Mouse (Mus musculus) natural killer cell, adult 2 months (primary cell): ENCODE data around the gene Rbpms2.
"Not testable (repeated sequence)": the region's sequence is repeated elsewhere in the genome, so short reads cannot be mapped to it uniquely, and the experiment has no call there.

Experiments used
- DNase-seq, 2 experiments: peaks; one replicate each; pipeline ENCODE4 v3.0.0; 2022; ENCODE audit warnings: low spot score in 2 of 2

The Rbpms2 gene

DNA sequence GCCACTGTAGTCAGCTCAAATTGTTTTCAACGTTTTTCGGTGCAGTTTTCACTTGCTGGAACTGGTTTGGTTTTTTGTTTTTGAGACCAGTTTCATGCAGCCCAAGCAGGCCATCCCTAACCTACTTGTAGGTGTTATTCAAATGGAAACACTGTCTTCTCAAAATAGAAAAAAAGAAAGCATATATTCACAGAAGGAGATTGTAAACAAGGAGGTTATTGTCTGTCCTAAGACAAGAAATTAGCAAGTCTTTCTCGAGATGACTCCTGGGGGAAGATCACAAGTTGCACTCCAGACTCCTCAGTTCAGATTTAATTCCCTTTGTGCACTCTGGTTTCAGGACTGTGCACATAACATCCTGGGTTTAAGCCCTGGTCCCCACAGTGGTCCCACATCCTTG is 10.1 kb upstream of the Rbpms2 start:
- DNase-seq, result no peak

DNA sequence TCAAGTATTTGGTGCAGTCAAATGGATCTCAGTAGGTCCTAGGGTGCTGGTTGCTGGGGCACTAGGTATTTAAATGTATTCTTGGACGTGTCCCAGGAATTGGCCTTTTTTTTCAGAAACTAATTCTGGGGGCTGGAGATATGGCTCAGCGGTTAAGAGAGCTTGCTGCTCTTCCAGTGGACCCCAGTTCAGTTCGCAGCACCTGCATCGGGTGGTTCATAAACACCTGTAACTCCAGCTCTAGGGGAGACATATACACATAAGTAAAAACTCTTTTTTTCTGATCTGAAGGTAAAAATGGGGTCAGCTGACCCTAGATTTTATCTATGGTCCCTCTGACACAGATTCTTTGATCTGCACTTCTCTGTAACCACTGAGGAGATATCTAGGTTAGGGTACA is 8.3 kb upstream of the Rbpms2 start:
- no peak for DNase-seq

DNA sequence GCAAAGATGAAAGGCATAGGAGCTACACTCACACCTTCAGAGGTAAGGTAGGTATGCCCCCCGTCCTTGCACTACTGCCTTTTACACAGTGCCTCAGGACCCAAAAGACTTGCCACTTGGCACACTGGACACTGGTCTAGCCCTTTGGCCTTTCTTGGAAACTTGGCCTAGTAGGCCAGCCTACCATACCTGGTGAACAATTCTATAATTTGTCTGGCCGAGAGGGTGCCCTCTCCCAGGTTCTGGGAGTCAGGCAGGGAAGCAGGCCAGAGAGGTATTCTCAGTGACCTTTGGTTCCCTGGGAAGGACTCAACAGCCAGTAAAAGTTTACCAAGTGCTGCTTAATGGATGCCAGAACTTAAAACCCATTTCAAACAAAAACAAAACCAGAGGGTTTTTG is 7.8 kb upstream of the Rbpms2 start:
- DNase-seq, result no peak

DNA sequence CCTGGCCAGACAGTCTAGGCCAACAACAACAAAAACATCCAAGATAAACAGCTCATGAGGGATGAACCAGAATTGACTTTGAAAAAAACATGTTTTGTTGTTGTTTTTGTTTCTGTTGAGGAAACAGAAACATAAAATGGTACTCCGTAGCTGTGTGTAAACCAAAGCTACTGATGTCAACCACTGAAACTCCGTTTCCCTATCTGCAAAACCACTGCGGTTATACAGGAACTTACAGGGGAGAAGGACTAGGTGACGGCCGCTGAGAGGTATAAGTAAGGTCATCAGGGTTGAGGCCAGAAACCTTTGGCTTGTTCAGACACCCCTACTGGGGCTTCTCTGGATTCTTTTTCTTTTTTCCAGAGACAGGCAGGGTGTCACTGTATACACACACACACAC is 6.6 kb upstream of the Rbpms2 start:
- no peak for DNase-seq

DNA sequence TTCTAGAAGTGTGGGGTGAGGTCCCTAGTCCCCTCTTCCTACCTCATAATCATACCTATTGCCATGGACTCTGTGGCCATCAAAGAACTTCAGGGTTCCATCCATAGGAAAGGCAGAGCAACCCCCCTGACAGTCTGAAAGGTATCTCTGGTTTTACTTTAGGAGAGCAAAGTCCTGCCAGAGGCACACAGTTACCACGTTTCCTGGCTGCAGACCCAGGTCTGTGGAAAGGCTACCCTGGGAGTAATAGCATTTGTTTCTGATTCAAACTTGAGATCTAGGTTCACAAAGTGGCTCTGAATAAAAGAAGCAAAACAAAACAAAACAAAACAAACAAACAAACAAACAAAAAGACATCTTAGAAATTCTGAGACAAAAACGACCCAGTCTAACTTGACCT is 5.2 kb upstream of the Rbpms2 start:
- no peak for DNase-seq

DNA sequence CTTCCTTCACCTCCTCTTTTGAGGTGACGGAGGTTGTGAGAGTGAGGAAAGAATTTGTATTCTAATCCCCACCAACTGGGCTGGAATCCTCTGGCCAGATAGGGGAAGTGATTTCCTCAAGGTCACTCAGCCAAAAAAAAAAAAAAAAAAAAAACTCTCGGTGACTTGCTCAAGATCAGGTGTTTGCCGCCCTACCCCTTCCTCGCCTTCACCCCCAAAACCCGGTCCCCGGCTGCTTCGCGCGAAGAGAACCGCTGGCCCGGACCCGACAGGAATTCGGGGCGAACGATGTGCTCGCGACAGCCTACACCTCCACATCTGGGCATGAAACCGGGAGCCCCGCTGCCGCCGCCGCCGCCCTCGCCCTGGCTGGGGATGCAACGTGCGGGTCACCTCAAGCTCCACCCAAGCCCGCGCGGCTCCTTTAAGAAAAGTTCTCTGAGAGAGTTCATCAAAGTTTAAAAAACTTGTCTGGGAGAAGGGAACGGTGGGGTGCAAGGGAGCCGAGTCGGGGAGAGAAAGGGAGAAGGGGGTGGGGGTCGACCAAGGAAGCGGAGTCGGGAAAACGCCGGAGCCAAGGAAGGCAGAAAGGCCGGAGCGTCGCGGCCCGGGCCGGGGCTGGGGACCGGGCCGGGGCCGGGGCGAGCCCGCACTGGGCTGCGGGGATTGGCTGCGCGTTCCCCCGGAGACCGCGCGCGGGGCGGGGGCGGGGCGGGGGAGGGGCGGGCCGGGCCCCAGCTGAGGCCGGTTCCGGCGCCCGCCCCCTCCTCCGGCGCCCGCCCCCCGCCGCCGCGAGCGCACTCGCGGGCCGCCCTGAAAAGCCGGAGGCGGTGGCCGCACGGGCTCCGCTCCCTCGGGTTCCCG is 551 bp downstream of the Rbpms2 start:
- peak in 1 of 2 experiments; percentile 12 for DNase-seq

DNA sequence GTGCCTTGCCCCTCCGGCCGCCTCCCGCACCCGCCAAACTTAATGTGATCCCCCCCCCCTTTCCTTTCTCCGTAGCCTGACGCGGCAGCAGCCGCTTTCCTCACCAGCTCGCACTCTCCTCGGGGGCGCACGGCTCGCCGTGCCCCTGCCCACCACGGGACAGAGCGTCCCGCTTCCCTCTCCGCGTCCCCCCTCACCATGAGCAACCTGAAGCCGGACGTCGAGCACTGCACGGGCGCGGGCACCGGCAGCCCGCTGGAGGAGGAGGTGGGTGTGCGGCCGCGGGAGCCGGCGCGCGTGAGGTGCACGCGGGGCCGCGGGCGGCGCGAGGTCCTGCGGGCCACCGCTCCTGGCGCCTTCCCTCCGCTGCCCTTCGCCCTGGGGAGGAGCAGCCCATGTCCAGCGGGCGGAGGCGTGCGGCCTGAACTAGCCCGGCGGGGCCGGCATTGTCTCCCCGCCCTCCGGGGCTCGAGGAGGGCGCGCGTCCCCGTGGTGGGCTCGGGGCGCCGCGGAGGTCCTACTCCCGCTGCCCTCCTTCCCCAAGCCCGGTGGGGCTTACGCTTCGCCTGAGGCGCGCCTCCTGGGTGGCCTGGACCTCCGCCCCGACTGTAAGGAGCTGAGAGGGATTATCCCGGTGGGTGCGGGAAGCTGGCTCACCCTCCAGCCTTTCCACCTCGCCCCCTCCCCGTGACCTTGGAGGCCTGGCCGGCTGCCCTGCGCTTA is 1.3 kb downstream of the Rbpms2 start:
- peak in 1 of 2 experiments; percentile 5 for DNase-seq

DNA sequence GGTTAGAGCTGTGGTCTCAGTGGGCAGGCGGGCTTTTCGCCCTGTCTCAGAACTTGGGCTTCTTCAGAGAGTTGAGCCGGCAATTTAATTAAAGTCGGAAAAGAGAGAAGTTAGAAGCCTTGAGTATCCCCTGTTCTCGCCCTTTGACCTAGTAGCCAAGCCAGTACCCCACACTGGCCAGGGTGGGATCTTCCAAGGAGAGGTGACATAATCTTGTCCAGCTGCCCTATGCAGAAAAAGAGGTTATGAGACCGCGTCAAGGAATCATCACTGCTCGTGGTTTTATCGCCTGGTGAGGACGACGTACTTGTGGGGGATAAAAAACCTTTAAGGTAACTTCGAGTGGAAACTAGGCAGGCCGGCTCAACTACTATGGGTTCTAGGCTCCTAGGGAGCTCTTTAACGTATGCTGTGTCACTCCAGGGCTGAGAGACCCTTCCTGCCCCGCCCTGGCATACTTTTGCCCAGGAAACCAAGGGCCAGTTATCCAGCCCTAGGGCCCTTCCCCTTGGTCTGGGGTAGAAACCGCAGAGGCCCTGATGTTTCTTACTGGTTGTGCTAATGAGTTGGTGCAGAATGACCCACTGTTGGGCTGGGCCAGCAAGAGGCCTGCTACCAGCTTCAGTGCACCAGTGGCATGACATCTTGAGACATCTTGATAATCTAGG is 2.0 kb downstream of the Rbpms2 start:
- peak; percentile 14 to 23 for DNase-seq

DNA sequence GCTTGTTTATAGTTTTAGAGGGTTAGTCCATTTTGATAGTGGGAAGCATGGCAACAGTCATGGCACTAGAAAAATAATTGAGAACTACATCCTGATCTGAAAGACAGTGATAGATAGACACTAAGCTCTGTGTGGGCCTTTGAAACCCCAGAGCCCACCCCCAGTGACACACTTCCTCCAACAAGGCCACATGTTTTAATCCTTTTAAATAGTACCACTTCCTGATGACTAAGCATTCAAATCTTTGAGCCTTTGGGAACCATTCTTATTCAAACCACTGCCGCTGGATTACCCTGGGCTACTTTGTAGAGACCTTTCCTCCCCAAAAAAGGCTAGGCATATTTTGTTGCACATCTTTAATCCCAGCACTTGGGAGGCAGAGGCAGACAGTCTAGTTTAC is 6.3 kb downstream of the Rbpms2 start:
- no peak for DNase-seq

DNA sequence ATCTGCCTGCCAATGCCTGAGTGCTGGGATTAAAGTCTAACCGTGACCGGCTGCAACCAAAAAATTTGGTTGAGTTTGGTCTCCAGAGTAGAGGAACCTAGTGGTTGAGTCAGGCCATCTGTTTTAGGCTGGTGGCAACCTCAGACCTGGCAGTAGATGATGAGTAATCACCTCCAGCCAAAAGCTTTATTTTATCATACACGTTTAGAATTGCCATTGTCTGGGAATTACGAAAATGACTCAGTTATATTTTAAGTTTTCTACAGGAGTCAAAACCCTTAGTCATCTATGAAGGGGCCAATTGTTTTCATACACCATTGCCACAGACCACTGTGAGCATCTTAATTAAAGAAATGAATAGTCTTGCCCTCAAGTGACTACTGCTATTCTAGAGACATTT is 7.5 kb downstream of the Rbpms2 start:
- DNase-seq, result no peak

DNA sequence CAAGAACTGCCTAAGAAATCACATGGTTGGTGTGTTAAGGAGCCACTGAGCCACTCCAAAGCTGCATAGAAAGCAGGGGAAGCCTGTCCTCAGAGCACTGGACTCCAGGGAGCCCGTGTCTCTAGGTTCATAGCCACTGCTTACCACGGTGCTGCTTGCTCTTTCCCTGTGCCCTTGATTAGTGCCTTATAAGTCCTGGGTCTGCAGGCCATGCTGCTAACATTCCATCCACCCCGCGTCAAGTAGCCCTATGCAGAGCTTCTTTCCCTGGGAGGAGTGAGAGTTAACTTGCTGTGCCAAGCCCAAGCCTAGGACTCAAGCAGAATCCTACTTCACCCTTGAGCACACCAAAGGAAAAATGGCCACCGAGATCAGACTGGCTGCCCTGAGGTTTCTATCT is 9.6 kb downstream of the Rbpms2 start:
- no peak for DNase-seq

DNA sequence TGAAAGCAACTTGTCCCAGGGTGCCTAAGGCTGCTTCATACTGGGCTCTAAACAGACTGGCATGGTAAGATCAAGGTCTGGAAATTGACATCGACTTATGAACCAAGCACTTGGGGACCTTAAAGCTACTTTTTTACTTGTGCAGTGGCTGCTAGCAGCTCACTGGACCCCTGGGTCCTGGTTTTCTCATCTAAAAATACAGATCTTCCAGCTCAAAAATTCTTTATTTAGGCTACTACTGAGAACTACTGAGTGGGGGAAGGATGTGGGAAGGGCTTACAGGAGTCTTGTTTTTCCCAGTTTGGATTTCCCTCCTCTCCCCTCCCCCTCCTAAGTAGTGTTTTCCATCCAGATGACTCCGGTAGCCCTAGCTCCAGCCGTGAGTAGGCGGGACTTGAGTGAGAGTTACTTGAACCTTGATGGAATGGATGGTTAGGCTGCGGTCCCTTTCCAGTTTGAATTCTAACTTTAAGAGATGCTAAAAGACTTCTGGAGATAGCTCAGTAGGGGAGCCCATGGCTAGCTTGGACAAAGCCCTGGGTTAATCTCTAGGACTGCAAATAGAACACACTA is 11.5 kb downstream of the Rbpms2 start:
- no peak for DNase-seq

DNA sequence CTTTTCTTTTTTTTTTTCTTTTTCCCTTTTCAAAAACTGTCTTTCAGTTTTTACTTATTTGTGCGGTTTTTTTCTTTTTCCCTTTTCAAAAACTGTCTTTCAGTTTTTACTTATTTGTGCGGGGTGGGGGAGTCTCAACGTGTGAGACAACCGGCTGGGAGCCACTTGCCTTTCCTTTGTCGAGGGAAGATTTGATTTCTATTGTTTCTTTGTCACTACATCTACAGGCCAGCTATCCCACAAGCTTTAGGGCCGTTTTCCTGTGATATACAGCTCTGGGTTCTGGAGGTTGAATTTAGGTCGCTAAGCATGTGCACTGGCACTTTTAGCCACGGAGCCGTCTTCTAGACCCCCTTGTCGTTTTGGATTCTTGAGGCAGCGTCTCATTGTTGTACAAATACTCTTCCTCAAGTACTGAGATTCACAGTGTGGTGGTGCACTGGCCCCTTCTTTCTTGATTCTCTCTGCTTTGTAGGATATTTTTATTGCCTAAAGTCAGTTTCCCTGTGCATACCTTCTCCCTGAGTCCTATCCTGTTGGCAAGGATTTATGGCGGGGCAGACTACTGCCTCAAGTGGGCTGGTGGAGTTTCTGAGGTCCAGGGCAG is 12.1 kb downstream of the Rbpms2 start:
- no peak for DNase-seq

DNA sequence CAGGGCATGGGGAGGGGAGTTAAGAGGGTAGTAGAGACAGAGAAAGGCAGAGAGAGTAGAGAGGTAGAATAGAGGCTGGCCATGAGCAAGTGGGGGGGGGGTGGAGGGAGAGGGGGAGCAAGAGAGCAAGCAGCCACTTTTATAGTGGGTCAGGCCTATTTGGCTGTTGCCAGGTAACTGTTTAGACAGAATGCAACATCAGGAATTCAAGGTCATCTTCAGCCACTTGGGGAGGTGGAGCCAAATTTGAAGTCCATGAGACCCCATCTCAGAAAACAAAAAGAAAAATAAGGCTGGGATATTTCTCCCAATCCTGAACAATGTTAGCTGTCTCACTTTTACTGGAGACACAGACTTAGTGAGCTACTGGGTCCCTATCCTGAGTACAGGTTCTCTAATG is 13.1 kb downstream of the Rbpms2 start:
- no peak for DNase-seq

DNA sequence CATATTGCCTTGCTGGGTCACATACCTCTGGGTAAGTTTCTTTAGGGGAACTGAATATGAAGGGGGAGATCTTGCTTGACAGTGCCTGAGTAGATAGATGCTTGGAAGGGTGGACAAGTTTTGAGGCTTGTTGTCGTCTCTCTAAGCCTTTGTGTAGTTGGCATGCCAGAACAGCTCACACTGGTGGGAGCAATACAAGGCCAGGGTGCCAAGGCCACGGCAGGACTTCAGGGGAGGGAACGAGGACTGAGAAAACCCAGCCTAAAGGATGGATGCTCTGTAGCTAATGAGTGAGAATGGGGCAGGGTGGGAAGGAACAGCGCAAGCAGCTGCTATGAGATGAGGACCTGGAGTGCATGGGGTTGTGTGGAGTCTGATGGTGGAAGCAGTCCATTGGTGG is 15.5 kb downstream of the Rbpms2 start:
- no peak for DNase-seq

DNA sequence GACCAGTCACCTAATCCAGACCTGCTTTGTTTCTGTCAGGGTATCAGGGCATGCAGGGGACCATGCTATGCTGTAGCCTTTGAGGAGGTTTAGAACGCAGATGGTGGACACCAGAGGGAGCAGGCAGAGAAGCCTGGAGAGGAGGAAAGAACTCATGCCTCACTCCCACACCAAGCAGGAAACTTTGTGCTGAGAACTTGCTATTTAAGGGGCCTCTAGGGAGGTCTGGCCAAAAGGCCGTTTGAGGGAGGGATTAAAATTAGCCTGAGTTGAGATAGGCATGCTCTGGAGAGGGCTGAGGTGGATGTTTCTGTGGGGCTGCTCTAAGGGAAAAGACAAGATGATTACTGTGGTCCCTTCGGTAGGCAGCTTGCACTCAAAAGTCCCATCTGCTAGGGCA is 16.5 kb downstream of the Rbpms2 start:
- no peak for DNase-seq

DNA sequence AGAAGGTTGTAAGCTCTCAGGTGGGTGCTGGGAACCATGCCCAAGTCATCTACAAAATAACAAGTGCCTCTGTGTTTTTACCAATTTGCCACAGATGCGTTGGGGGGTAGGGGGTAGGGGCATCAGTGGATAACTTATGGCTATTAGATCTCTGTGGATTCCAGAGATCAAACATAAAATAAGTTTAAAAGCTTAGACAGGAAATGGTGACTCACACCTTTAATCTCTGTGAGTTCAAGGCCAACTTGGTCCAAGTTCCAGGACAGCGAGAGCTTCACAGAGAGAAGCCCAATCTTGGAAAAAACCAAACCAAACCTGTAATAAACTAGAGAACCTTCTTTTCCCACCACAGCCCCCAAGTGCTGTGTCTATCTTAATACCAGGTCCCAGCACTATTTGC is 17.3 kb downstream of the Rbpms2 start:
- no peak for DNase-seq

DNA sequence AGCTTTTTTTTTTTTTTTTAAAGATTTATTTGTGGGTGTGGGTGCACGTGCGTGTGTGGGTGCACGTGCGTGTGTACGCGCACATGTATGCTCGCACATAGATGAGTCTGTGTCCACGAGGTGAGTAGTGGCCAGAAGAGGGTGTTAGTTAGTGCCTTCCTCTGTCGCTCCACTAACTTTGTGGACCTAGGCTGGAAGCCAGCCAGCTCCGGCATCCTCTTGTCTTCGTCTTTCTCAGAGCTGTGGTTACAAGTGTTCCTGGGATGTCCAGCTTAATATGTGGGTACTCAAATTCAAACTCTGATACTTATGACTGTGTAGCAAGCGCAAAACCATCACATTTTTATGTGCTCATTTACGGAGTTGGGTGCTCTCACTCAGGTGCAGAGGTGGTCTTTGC is 19.3 kb downstream of the Rbpms2 start:
- no peak for DNase-seq

DNA sequence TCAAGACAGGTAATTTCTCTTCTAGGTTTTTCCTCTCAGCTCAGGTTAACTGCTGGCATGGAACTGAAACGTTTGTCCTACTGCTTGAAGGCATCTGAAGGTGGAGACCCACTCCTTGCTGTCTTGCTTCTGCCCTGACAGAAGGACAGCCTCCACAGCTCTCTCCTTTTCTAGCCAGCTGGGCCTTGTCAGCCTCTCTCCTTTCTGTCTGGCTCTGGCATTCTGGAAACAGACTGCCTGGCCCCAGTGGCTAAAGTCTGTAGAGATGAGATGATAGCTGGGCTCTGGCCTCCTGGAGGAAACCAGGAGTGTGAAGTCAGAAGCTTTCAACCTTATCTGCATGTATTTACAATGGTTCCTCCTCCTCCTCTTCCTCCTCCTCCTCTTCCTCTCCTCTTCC is 20.5 kb downstream of the Rbpms2 start:
- DNase-seq, result no peak

DNA sequence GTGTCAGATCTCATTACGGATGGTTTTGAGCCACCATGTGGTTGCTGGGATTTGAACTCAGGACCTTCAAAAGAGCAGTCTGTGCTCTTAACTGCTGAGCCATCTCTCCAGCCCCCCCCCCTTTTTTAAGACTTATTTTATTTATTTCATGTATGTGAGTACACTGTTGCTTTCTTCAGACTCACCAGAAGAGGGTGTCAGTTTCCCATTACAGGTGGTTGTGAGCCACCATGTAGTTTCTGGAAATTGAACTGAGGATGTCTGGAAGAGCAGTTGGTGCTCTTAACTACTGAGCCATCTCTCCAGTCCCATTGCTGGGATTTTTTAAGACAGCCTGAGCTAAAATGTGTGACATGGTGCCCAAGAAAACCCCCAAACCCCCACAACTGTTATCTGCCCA is 22.5 kb downstream of the Rbpms2 start:
- not testable (repeated sequence) for DNase-seq

DNA sequence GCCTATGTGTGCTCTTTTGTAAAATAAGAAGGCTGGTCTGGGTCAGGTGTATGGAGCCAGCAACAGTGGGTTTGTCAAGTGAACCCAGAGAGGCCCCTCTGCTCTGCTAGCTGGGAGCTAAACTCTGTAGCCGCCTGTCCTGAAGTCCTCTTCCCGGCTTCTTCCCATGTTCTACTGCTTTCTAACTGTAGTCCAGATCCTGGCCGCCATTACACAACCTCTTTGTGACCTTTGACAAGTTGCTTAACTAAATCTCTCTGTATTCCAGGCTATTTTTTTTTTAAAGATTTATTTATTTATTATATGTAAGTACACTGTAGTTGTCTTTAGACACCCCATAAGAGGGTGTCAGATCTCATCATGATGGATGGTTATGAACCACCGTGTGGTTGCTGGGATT is 24.3 kb downstream of the Rbpms2 start:
- no peak for DNase-seq

DNA sequence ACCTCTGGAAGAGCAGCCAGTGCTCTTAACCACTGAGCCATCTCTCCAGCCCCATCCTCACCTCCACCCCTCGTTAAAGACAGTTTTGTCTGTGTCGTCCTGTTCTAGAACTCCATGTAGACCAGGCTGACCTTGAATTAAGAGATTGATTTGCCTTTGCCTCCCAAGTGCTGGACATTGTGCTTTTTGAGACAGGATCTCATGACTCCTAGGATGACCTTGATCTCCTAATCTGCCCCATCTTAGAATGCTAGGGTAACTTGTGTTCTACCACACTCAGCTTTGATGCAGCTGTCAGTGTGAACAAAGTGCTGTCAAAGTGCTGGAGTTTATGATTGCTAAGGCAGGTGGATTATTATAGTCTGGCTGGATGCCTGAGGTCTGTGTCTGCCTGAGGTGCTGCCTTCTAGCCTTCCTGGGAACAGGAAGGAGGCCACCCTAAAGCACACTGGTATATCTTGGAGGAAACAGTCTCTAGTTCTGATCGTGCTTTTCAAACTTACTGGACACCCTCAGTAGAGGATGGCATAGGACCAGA is 25.3 kb downstream of the Rbpms2 start:
- no peak for DNase-seq
